Mouse (Mus musculus) kidney, adult 2 months (tissue): ENCODE measurements around the gene Msi1.

Experiments used
- CTCF ChIP-seq: fragments of 200-500 bp; conservative IDR thresholded peaks from 2 replicates; pipeline ENCODE4 v1.5.1; 2011; ENCODE audit warnings: low read depth, mild to moderate bottlenecking, control low read depth, low read length, moderate library complexity, mixed read lengths; ENCODE audit not compliant: insufficient read depth, insufficient read length
- POLR2A ChIP-seq: fragments of 200-500 bp; IDR thresholded peaks from one replicate; pipeline ENCODE4 v1.6.1; 2011; ENCODE audit warnings: low read depth, low read length, control low read depth

DNA sequence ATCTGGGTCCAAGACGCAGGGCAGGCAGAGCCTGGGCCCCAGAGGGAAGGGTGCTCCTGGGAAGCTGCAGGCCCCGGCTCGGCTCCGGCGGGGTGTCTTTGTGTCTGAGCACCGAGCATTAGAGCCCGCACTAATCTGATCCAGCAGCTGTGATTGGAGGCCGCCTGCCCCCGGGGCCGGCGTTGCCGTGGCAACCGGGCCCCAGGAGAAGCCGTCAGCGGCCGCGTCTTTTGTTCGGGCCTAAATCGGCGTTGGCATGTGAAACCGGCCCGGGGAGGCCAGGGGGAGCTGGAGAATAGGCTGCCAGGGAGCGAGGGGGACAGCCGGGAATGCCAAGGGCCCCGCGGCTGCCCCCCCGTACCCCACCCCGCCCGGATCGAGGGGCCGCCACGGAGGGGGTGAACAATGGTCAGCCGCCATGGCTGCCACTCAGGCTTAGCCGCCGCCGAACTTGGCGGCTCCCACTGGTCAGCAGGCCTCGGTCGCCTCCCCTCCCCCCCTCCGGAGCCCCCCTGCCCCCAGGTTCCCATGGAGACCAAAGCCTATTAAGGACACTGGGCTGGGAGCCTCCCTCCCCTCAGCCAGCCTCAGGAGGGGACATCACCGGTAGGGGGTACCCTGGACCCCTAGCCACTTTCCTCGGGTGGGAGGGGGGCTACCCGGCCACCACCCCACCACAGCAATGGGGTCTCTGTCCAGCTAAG lies 7.2 kb downstream of the Msi1 start:
- TF ChIP-seq CTCF, result no peak
- TF ChIP-seq POLR2A, result no peak
